Mouse (Mus musculus) ES-Bruce4 (cell line): Measurements from ENCODE around the gene 1110032F04Rik. TPM values are rescaled to one million over a fixed set of nuclear protein-coding genes. Genes with fewer than 3 reads are reported as not detected.

Experiments used
- H3K27ac ChIP-seq: 2 replicates; pipeline ENCODE4 v1.5.1; 2012; ENCODE audit warnings: low read length, inconsistent platforms; ENCODE audit not compliant: insufficient read depth
- H3K27me3 ChIP-seq: 2 replicates; pipeline ENCODE4 v1.6.1; 2012; ENCODE audit warnings: mild to moderate bottlenecking, low read length, inconsistent platforms; ENCODE audit not compliant: control insufficient read depth, poor library complexity, insufficient read depth, severe bottlenecking
- H3K36me3 ChIP-seq: 2 replicates; pipeline ENCODE4 v1.6.1; 2012; ENCODE audit warnings: inconsistent platforms, mild to moderate bottlenecking, low read length, moderate library complexity; ENCODE audit not compliant: control insufficient read depth, poor library complexity, insufficient read depth, severe bottlenecking
- H3K4me1 ChIP-seq: one replicate; pipeline ENCODE4 v1.8.1; 2011; ENCODE audit warnings: low read length; ENCODE audit not compliant: control insufficient read depth, insufficient read depth
- H3K4me3 ChIP-seq: 2 replicates; pipeline ENCODE4 v1.5.1; 2011; ENCODE audit warnings: low read depth, mild to moderate bottlenecking, low read length
- H3K9ac ChIP-seq: 2 replicates; pipeline ENCODE4 v1.6.1; 2012; ENCODE audit warnings: low read depth, mild to moderate bottlenecking, inconsistent platforms; ENCODE audit not compliant: poor library complexity, severe bottlenecking
- H3K9me3 ChIP-seq: replicated peaks from 2 replicates; pipeline ENCODE4 v1.6.1; 2012; ENCODE audit warnings: mild to moderate bottlenecking, low read length, inconsistent platforms; ENCODE audit not compliant: control insufficient read depth, poor library complexity, insufficient read depth, severe bottlenecking
- CTCF ChIP-seq: IDR thresholded peaks from one replicate; pipeline ENCODE4 v1.8.1; 2011; ENCODE audit warnings: low read depth, low read length
- EP300 ChIP-seq: IDR thresholded peaks from 2 replicates; pipeline ENCODE4 v1.6.1; 2011; ENCODE audit warnings: low read depth, low read length; ENCODE audit not compliant: insufficient read depth
- POLR2A ChIP-seq: IDR thresholded peaks from one replicate; pipeline ENCODE4 v1.8.1; 2011; ENCODE audit warnings: low read length; ENCODE audit not compliant: insufficient read depth
- polyA plus RNA-seq: library from polyadenylated mRNA; stranded (reverse); fragments of >200 nt; gene quantifications from 2 replicates; pipeline ENCODE4 v1.2.4, GENCODE M21; 2011; ENCODE audit warnings: low read depth; ENCODE audit not compliant: missing spikeins, insufficient read depth, insufficient read length

1110032F04Rik gene
- polyA plus RNA-seq, 1 experiment: 0.31 TPM

DNA sequence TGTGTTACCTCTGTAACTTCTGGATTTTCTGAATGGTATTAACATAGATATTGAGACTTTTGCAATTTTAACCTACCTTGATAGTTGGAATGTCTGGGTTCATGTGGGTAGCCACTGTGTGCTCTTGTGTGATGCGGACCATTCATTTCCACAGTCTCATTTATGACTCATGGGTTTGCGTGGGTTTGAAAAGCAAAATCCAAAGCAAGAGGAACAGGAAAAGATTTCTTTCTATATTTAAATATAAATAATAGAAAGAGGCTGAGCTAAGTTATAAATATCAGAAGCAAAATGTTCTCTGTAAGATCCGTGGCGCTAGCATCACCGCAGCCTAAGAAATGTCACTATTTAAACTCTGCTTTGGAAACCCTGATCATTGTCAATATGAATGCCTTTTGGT is 41.7 kb upstream of the 1110032F04Rik start:
- Histone ChIP-seq H3K4me1 (no peaks in the 10 kb centered on the region), H3K4me3 (no peak overlapping the region), H3K27me3 (no peaks in the 10 kb centered on the region), H3K36me3 (no peaks in the 10 kb centered on the region), H3K27ac (no peak overlapping the region), H3K9me3 (no peaks in the 10 kb centered on the region), H3K9ac (no peak overlapping the region)
- TF ChIP-seq CTCF: no peak
- TF ChIP-seq EP300: no peak

DNA sequence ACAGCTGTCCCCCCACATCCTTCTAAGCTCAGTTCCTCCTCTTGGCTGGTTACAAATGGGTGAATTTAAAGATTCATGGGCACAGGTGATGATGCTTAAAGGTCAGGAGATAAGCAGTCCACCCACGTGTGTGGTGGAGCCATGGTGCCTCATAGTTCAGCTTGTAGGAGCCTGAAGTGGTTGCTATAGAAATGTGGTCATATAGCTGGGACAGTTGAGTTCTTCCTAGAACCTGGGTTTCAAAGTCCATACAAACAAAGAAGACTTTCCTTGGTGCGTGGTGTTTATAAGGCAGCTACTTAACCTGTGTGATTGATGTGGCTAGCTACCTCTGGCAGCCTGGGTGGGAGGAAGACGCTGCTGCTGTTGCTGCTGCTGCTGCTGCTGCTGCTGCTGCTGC is 39.4 kb upstream of the 1110032F04Rik start:
- H3K27ac ChIP-seq: no peak overlapping the region
- H3K4me3 ChIP-seq: no peak overlapping the region
- H3K27me3 ChIP-seq: no peaks in the 10 kb centered on the region
- no peaks in the 10 kb centered on the region for H3K9me3 ChIP-seq
- H3K9ac ChIP-seq: no peak overlapping the region
- TF ChIP-seq POLR2A (no peak), EP300 (no peak), CTCF (no peak)
- H3K4me1 ChIP-seq: no peaks in the 10 kb centered on the region
- no peaks in the 10 kb centered on the region for H3K36me3 ChIP-seq

DNA sequence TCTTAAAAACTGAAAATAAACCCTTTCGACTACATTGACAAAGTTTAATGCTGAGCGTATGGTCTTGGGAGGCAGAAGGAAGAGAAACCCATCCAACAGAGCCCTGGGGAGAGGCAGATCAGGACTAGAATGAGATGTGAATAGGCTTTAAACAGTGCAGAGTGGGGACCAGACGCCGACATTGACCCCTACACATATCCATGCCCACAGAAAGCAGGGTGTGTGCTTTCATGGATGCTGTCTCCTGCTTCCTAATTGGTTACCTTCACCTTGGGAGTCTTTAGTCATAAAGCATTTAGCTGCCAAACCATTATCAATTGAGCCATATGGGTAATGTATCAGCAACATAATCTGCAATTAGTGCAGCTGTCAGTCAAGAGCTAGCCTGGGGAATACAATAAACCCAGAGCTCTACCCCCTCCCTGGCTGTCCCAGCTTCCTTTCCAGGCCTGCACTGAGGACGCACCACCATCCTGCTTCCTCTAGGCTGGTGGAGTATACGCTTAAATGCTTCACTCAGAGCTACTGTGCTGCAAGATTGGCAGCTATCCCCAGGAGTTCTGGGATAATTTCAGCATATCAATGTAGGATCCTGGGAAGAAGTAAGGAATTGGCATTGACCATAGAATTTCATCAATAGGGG is 32.4 kb upstream of the 1110032F04Rik start:
- Histone ChIP-seq H3K36me3 (no peaks in the 10 kb centered on the region), H3K9me3 (no peaks in the 10 kb centered on the region), H3K27me3 (no peaks in the 10 kb centered on the region), H3K9ac (no peak overlapping the region), H3K27ac (no peak overlapping the region), H3K4me1 (no peaks in the 10 kb centered on the region), H3K4me3 (no peak overlapping the region)
- TF ChIP-seq CTCF (no peak), POLR2A (no peak), EP300 (no peak)

DNA sequence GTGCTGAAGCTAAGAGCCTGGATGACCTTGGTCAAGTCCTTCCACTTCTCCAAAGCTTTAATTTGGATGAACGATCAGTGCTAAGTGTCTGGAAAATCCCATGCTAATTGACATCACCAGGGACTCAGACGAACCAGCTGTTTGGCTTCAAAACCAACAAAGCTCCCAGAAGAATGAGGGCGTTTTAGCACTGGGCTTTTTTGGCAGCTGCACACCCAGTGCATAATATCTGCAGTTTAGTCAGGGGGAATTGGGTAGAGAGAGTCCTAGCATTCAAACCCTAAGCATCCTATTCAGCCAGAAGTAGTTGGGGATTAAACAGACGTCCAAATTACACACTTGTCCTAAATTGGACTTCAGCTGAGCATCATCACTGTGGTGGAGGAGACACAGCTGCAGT is 29.2 kb upstream of the 1110032F04Rik start:
- H3K27me3 ChIP-seq: no peaks in the 10 kb centered on the region
- H3K36me3 ChIP-seq: no peaks in the 10 kb centered on the region
- TF ChIP-seq POLR2A (no peak), CTCF (no peak), EP300 (no peak)
- no peak overlapping the region for H3K27ac ChIP-seq
- H3K9ac ChIP-seq: no peak overlapping the region
- peaks cover 8% of the 10 kb centered on the region for H3K9me3 ChIP-seq
- no peak overlapping the region for H3K4me3 ChIP-seq
- H3K4me1 ChIP-seq: no peaks in the 10 kb centered on the region

DNA sequence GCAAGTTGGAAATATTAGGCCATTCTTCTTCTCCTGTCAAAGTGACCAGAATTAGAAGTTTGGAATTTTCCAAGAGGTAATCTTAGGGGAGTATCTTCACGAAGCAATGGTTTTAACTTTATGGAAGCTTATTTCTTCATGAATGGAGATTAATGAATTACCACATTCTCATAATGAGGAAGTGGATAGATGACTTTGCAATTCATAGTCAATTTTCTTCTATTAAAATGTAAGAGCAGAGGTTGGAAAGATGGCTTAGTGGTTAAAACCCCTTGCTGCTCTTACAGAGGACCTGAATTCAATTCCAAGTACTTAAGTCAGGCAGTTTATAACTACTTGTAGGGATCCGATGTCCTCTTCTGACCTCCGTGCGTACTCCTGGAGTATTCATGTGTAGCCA is 25.4 kb upstream of the 1110032F04Rik start:
- H3K27me3 ChIP-seq: no peaks in the 10 kb centered on the region
- no peak overlapping the region for H3K9ac ChIP-seq
- no peak overlapping the region for H3K27ac ChIP-seq
- H3K36me3 ChIP-seq: no peaks in the 10 kb centered on the region
- no peak for TF ChIP-seq EP300
- TF ChIP-seq POLR2A: no peak
- TF ChIP-seq CTCF: no peak
- no peaks in the 10 kb centered on the region for H3K4me1 ChIP-seq
- peaks cover 9% of the 10 kb centered on the region for H3K9me3 ChIP-seq
- H3K4me3 ChIP-seq: no peak overlapping the region

DNA sequence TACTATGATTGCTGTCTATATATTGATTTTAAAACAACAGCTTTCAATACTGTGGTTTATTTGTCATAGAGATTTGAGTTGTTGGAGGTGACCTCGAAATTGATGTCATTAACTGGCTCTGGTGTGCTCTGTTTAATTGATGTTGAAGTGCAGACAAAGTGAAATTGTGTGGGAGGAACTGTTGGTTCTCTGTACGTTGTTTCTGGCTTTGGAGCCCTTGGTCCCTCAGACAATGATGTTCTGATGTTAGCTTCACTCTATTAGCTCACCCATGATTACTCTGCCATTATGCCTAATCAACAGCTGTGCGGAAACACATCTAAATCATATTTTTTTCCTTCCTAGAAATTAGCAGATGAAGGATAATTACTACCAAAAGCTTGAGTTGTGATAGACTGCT is 21.1 kb upstream of the 1110032F04Rik start:
- Histone ChIP-seq H3K4me1 (no peaks in the 10 kb centered on the region), H3K27me3 (no peaks in the 10 kb centered on the region; the same call in 1 of the 2 replicates), H3K4me3 (no peak overlapping the region), H3K9ac (no peak overlapping the region), H3K9me3 (peaks cover 9% of the 10 kb centered on the region), H3K27ac (no peak overlapping the region), H3K36me3 (no peaks in the 10 kb centered on the region)
- TF ChIP-seq EP300 (no peak), CTCF (no peak), POLR2A (no peak)
